Mouse (Mus musculus) stomach, embryonic 14.5 days (tissue): ENCODE data around the gene D630045J12Rik. TPM values are rescaled to one million over a fixed set of nuclear protein-coding genes. Genes with fewer than 3 reads are reported as not detected.

Experiments used
- ATAC-seq: fragments of 200-750 bp; cut with Nextera tagmentation; 2 replicates; pipeline ENCODE4 v1.8.0; 2017; ENCODE audit warnings: low read depth, moderate TSS enrichment; ENCODE audit not compliant: insufficient number of reproducible peaks, insufficient read depth, low FRiP score
- H3K27ac ChIP-seq: fragments of 300-500 bp; sonication (generic); 2 replicates; pipeline ENCODE4 v1.5.1; 2014; ENCODE audit warnings: mild to moderate bottlenecking, low read length, moderate library complexity, mixed read lengths
- H3K27me3 ChIP-seq: fragments of 300-500 bp; sonication (generic); 2 replicates; pipeline ENCODE4 v1.6.1; 2014; ENCODE audit warnings: low read length, control low read depth, mixed read lengths; ENCODE audit not compliant: control insufficient read depth, insufficient read depth
- H3K36me3 ChIP-seq: fragments of 300-500 bp; sonication (generic); 2 replicates; pipeline ENCODE4 v1.6.1; 2014; ENCODE audit warnings: mild to moderate bottlenecking, control low read depth, low read length, moderate library complexity, mixed read lengths; ENCODE audit not compliant: control insufficient read depth, insufficient read depth
- H3K4me1 ChIP-seq: fragments of 300-500 bp; sonication (generic); 2 replicates; pipeline ENCODE4 v1.6.1; 2014; ENCODE audit warnings: low read length, control low read depth, mixed read lengths; ENCODE audit not compliant: control insufficient read depth, insufficient read depth
- H3K4me2 ChIP-seq: fragments of 300-500 bp; sonication (generic); replicated peaks from 2 replicates; pipeline ENCODE4 v1.6.1; 2014; ENCODE audit warnings: low read depth, low read length, control low read depth
- H3K4me3 ChIP-seq: fragments of 300-500 bp; sonication (generic); 2 replicates; pipeline ENCODE4 v1.5.1; 2014; ENCODE audit warnings: low read depth, low read length, control low read depth
- H3K9ac ChIP-seq: fragments of 300-500 bp; sonication (generic); replicated peaks from 2 replicates; pipeline ENCODE4 v1.6.1; 2014; ENCODE audit warnings: low read depth, mild to moderate bottlenecking, control low read depth, low read length, moderate library complexity, mixed read lengths
- H3K9me3 ChIP-seq: fragments of 300-500 bp; sonication (generic); 2 replicates; pipeline ENCODE4 v1.6.1; 2016; ENCODE audit warnings: low read depth, low read length, control low read depth; ENCODE audit not compliant: control insufficient read depth
- WGBS: fragments of 180-500 bp; shearing (Covaris S2); extraction: QIAGEN DNeasy Blood & Tissue Kit; methylation state at CpG from one replicate; pipeline ENCODE4 v1.1.7; 2014; 5-methylcytosine and 5-hydroxymethylcytosine counted together
- polyA plus RNA-seq: library from polyadenylated mRNA; unstranded; fragments of >200 nt; fragmentation: Nextera tagmentation; extraction: Ambion mirVana; gene quantifications from 2 replicates; pipeline ENCODE4 v1.2.1, GENCODE M21; 2014

D630045J12Rik gene
- polyA plus RNA-seq, 1 experiment from 2014 or later: 8.1 TPM

- H3K27ac ChIP-seq: no peak overlapping the region; the same call in 1 of the 2 replicates
- H3K4me1 ChIP-seq: no peaks in the 10 kb centered on the region
- H3K4me2 ChIP-seq: no peak overlapping the region
- no peaks in the 10 kb centered on the region for H3K9me3 ChIP-seq
- WGBS: 68% methylated on average over 4 of the region's 4 CpGs
- H3K4me3 ChIP-seq: no peak overlapping the region
- ATAC-seq: no peak; the same call in 1 of the 2 replicates
- H3K36me3 ChIP-seq: peaks cover 18% of the 10 kb centered on the region
- no peak overlapping the region for H3K9ac ChIP-seq
- no peaks in the 10 kb centered on the region for H3K27me3 ChIP-seq
These were observed 122.0 kb downstream of the D630045J12Rik start for GRCm38 (mm10) chr6:38131801-38132231.

GRCm38 (mm10) chr6:38129883-38130282 lies 123.9 kb downstream of the D630045J12Rik start:
- WGBS: over 99% methylated on average over 5 of the region's 5 CpGs
- Histone ChIP-seq H3K9ac (no peak overlapping the region), H3K27ac (no peak overlapping the region), H3K36me3 (peaks cover 17% of the 10 kb centered on the region), H3K9me3 (no peaks in the 10 kb centered on the region), H3K27me3 (no peaks in the 10 kb centered on the region), H3K4me2 (no peak overlapping the region), H3K4me3 (no peak overlapping the region), H3K4me1 (no peaks in the 10 kb centered on the region)
- ATAC-seq: no peak

GRCm38 (mm10) chr6:38128115-38128514 lies 125.7 kb downstream of the D630045J12Rik start:
- H3K9ac ChIP-seq: no peak overlapping the region
- no peak overlapping the region for H3K27ac ChIP-seq
- H3K4me2 ChIP-seq: no peak overlapping the region
- peaks cover 14% of the 10 kb centered on the region; the same call in 1 of the 2 replicates for H3K36me3 ChIP-seq
- no peaks in the 10 kb centered on the region for H3K27me3 ChIP-seq
- H3K9me3 ChIP-seq: no peaks in the 10 kb centered on the region
- no peak for ATAC-seq
- 80% methylated on average over 14 of the region's 14 CpGs for WGBS
- no peak overlapping the region for H3K4me3 ChIP-seq
- H3K4me1 ChIP-seq: no peaks in the 10 kb centered on the region

GRCm38 (mm10) chr6:38125462-38125861 lies 128.3 kb downstream of the D630045J12Rik start:
- no peak overlapping the region for H3K27ac ChIP-seq
- H3K4me3 ChIP-seq: no peak overlapping the region
- 92% methylated on average over 3 of the region's 3 CpGs for WGBS
- H3K36me3 ChIP-seq: peaks cover 11% of the 10 kb centered on the region; the same call in 1 of the 2 replicates
- no peak overlapping the region for H3K4me2 ChIP-seq
- no peaks in the 10 kb centered on the region for H3K27me3 ChIP-seq
- H3K9me3 ChIP-seq: no peaks in the 10 kb centered on the region
- H3K4me1 ChIP-seq: no peaks in the 10 kb centered on the region
- no peak for ATAC-seq
- H3K9ac ChIP-seq: no peak overlapping the region

- Histone ChIP-seq H3K9me3 (no peaks in the 10 kb centered on the region), H3K9ac (no peak overlapping the region), H3K27me3 (no peaks in the 10 kb centered on the region), H3K4me2 (no peak overlapping the region), H3K4me3 (no peak overlapping the region), H3K27ac (no peak overlapping the region), H3K4me1 (no peaks in the 10 kb centered on the region), H3K36me3 (peaks cover 8% of the 10 kb centered on the region; the same call in 1 of the 2 replicates)
- no peak for ATAC-seq
- 95% methylated on average over 5 of the region's 5 CpGs for WGBS
These were observed 128.9 kb downstream of the D630045J12Rik start for GRCm38 (mm10) chr6:38124882-38125281.

GRCm38 (mm10) chr6:38124207-38124835 lies 129.5 kb downstream of the D630045J12Rik start, which contains the start of gene Atp6v0a4:
TSS of gene Atp6v0a4 (minus strand) at chr6:38124586.
- Histone ChIP-seq H3K27me3 (no peaks in the 10 kb centered on the region), H3K36me3 (peaks cover 8% of the 10 kb centered on the region; the same call in 1 of the 2 replicates), H3K9me3 (no peaks in the 10 kb centered on the region), H3K4me3 (no peak within 1 kb of the TSS), H3K9ac (no peak within 1 kb of the TSS), H3K4me1 (no peaks in the 10 kb centered on the region), H3K27ac (no peak within 1 kb of the TSS), H3K4me2 (no peak within 1 kb of the TSS)
- ATAC-seq: no peak
- WGBS: 86% methylated on average over 7 of the region's 7 CpGs

GRCm38 (mm10) chr6:38123471-38124206 lies 130.2 kb downstream of the D630045J12Rik start:
- no peak overlapping the region for H3K9ac ChIP-seq
- H3K4me2 ChIP-seq: no peak overlapping the region
- no peak overlapping the region for H3K4me3 ChIP-seq
- peaks cover 8% of the 10 kb centered on the region; the same call in 1 of the 2 replicates for H3K36me3 ChIP-seq
- H3K9me3 ChIP-seq: no peaks in the 10 kb centered on the region
- H3K27me3 ChIP-seq: no peaks in the 10 kb centered on the region
- WGBS: 82% methylated on average over 18 of the region's 18 CpGs
- no peak for ATAC-seq
- no peaks in the 10 kb centered on the region for H3K4me1 ChIP-seq
- no peak overlapping the region for H3K27ac ChIP-seq

GRCm38 (mm10) chr6:38122791-38123190 lies 131.0 kb downstream of the D630045J12Rik start:
- WGBS: 70% methylated on average over 6 of the region's 6 CpGs
- Histone ChIP-seq H3K27me3 (no peaks in the 10 kb centered on the region), H3K9me3 (no peaks in the 10 kb centered on the region), H3K4me1 (no peaks in the 10 kb centered on the region), H3K4me2 (no peak overlapping the region), H3K4me3 (no peak overlapping the region), H3K27ac (no peak overlapping the region), H3K9ac (no peak overlapping the region), H3K36me3 (peaks cover 4% of the 10 kb centered on the region; the same call in 1 of the 2 replicates)
- ATAC-seq: no peak
